Mouse (Mus musculus) liver, adult 2 months (tissue): ENCODE data around the gene Dedd2. TPM values are rescaled to one million over a fixed set of nuclear protein-coding genes. Genes with fewer than 3 reads are reported as not detected.

ENCODE experiments used
- DNase-seq: peaks from one replicate; pipeline ENCODE4 v3.0.0-alpha.2; 2011; ENCODE audit warnings: low read depth, low spot score; ENCODE audit errors: extremely low read depth
- H3K27ac ChIP-seq: fragments of 200-500 bp; replicated peaks from 2 replicates; pipeline ENCODE4 v1.5.1; 2012; ENCODE audit warnings: low read depth, mild to moderate bottlenecking, control low read depth, inconsistent platforms, low read length; ENCODE audit not compliant: insufficient read depth
- H3K27me3 ChIP-seq: fragments of 200-500 bp; 2 replicates; pipeline ENCODE4 v1.6.1; 2012; ENCODE audit warnings: mild to moderate bottlenecking, moderate library complexity, low read length, inconsistent platforms; ENCODE audit not compliant: control insufficient read depth, insufficient read depth
- H3K36me3 ChIP-seq: fragments of 200-500 bp; 2 replicates; pipeline ENCODE4 v1.6.1; 2012; ENCODE audit warnings: low read length, inconsistent platforms; ENCODE audit not compliant: control insufficient read depth, insufficient read depth
- H3K4me1 ChIP-seq: fragments of 200-500 bp; 2 replicates; pipeline ENCODE4 v1.6.1; 2011; ENCODE audit warnings: low read length; ENCODE audit not compliant: control insufficient read depth, insufficient read depth
- H3K4me3 ChIP-seq: fragments of 200-500 bp; 2 replicates; pipeline ENCODE4 v1.5.1; 2011; ENCODE audit warnings: low read depth, mild to moderate bottlenecking, control low read depth, low read length, moderate library complexity; ENCODE audit not compliant: insufficient read depth
- H3K79me2 ChIP-seq: fragments of 200-500 bp; 2 replicates; pipeline ENCODE4 v1.6.1; 2012; ENCODE audit warnings: inconsistent platforms, mild to moderate bottlenecking, low read length, moderate library complexity; ENCODE audit not compliant: control insufficient read depth, insufficient read depth
- H3K9ac ChIP-seq: fragments of 200-500 bp; 2 replicates; pipeline ENCODE4 v1.6.1; 2012; ENCODE audit warnings: low read depth, mild to moderate bottlenecking, control low read depth, inconsistent platforms, low read length
- CTCF ChIP-seq: fragments of 200-500 bp; IDR thresholded peaks from 2 replicates; pipeline ENCODE4 v1.5.1; 2011; ENCODE audit warnings: low read depth, low read length, control low read depth
- POLR2A ChIP-seq: fragments of 200-500 bp; IDR thresholded peaks from 2 replicates; pipeline ENCODE4 v1.6.1; 2011; ENCODE audit warnings: low read length, control low read depth; ENCODE audit not compliant: insufficient read depth; ENCODE audit errors: extremely low read depth
- WGBS: fragments of 180-500 bp; shearing (Covaris S2); methylation state at CpG from one replicate; pipeline ENCODE4 v1.1.7; 2018; 5-methylcytosine and 5-hydroxymethylcytosine counted together
- polyA plus RNA-seq: library from polyadenylated mRNA; depleted of rRNA; stranded (reverse); fragments of >200 nt; gene quantifications from 2 replicates; pipeline ENCODE4 v1.2.3, GENCODE M21; 2012
- total RNA-seq: library from RNA; depleted of rRNA; stranded (reverse); fragments of >200 nt; gene quantifications from 2 replicates; pipeline ENCODE4 v1.2.3, GENCODE M21; 2014

Gene Dedd2
- total and polyA plus RNA-seq, 2 experiments = 20.2 to 27.9 TPM

- 27% methylated on average over 21 of the region's 21 CpGs for WGBS
- no peaks in the 10 kb centered on the region for H3K79me2 ChIP-seq
- H3K4me1 ChIP-seq = no peaks in the 10 kb centered on the region
- H3K9ac ChIP-seq = no peak overlapping the region
- H3K27me3 ChIP-seq = peaks cover 14% of the 10 kb centered on the region
- no peak overlapping the region for H3K4me3 ChIP-seq
- no peak overlapping the region for H3K27ac ChIP-seq
- DNase-seq = no peak
- no peaks in the 10 kb centered on the region for H3K36me3 ChIP-seq
- TF ChIP-seq CTCF = no peak
- no peak for TF ChIP-seq POLR2A
Observed at GRCm38 (mm10) chr7:25181814-25182213, 38.6 kb downstream of the Dedd2 start.

- WGBS = 5% methylated on average over 15 of the region's 15 CpGs
- H3K79me2 ChIP-seq = no peaks in the 10 kb centered on the region
- H3K9ac ChIP-seq = no peak overlapping the region
- H3K27ac ChIP-seq = no peak overlapping the region
- peaks cover 15% of the 10 kb centered on the region for H3K27me3 ChIP-seq
- peak; percentile 74 for TF ChIP-seq CTCF
- no peak for TF ChIP-seq POLR2A
- H3K4me1 ChIP-seq = no peaks in the 10 kb centered on the region
- no peak overlapping the region for H3K4me3 ChIP-seq
- H3K36me3 ChIP-seq = no peaks in the 10 kb centered on the region
- DNase-seq = no peak
Observed at GRCm38 (mm10) chr7:25181331-25181790, 39.1 kb downstream of the Dedd2 start.

GRCm38 (mm10) chr7:25180512-25180911, 39.9 kb downstream of the Dedd2 start:
- no peaks in the 10 kb centered on the region for H3K79me2 ChIP-seq
- H3K4me3 ChIP-seq = no peak overlapping the region
- H3K27ac ChIP-seq = no peak overlapping the region
- H3K9ac ChIP-seq = no peak overlapping the region
- DNase-seq = no peak
- WGBS = 17% methylated on average over 6 of the region's 6 CpGs
- no peaks in the 10 kb centered on the region for H3K36me3 ChIP-seq
- H3K4me1 ChIP-seq = no peaks in the 10 kb centered on the region
- no peak for TF ChIP-seq POLR2A
- no peak for TF ChIP-seq CTCF
- peaks cover 15% of the 10 kb centered on the region for H3K27me3 ChIP-seq

- H3K4me3 ChIP-seq = peak within 1 kb of the TSS; percentile 22; the same call in 1 of the 2 replicates
- H3K9ac ChIP-seq = 0 out of 2 replicates have a peak within 1 kb of the TSS, but pooled peaks have one; percentile 30
- TF ChIP-seq CTCF (peak; percentile 30; the same call in 1 of the 2 replicates), POLR2A (no peak)
- 2% methylated on average over 51 of the region's 56 CpGs for WGBS
- H3K79me2 ChIP-seq = no peaks in the 10 kb centered on the region
- H3K27me3 ChIP-seq = peaks cover 15% of the 10 kb centered on the region
- no peaks in the 10 kb centered on the region for H3K36me3 ChIP-seq
- DNase-seq = no peak
- no peak within 1 kb of the TSS for H3K27ac ChIP-seq
- H3K4me1 ChIP-seq = no peaks in the 10 kb centered on the region
Observed at GRCm38 (mm10) chr7:25179606-25180161, 40.7 kb downstream of the Dedd2 start, which contains the start of gene Pou2f2. TSS of gene Pou2f2 (minus strand) at chr7:25179726.

DNA sequence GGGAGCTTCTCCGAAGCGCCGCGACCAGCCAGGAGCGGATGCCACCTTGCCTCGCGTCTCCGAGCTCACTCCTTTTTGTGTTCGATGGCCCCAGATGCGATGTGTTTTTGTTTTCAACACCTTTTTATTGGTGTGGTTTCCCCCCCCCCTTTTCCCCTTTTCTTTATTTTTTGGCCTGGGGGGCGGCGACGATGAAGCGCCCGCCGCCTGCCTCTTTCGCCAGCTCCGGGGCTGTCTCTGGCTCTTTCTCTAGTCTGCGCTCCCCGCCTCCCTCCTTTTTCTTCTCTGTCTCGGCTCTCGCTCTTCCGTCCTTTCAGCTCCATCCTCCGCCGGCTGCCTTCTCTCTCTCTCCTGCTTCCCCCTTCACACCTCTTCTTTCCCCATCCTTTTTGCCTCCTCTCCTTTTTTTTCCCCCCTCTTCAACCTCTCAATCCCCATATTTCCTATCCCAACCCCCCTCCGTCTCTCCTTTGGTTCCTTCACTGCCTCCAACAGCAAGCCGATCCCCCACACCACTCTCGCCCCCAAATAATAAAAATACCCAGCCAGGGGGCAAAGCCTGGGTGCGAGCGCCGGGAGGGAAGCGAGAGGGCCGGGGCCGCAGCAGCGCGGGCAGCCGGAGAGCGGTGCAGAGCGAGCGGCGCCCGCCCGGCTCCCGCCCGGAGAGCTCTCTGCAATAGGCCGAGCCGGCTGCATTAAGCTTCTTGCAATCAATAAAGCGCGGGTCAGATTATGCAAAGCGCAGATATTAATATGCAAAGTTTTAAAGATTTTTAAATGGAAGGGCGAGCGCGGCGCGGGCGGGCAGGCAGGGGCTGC, 41.4 kb downstream of the Dedd2 start:
- TF ChIP-seq POLR2A (no peak), CTCF (no peak)
- DNase-seq = no peak
- H3K27me3 ChIP-seq = peaks cover 15% of the 10 kb centered on the region
- H3K27ac ChIP-seq = no peak overlapping the region
- no peak overlapping the region for H3K9ac ChIP-seq
- H3K4me1 ChIP-seq = no peaks in the 10 kb centered on the region
- H3K4me3 ChIP-seq = no peak overlapping the region; the same call in 1 of the 2 replicates
- no peaks in the 10 kb centered on the region for H3K36me3 ChIP-seq
- WGBS = 4% methylated on average over 56 of the region's 56 CpGs
- H3K79me2 ChIP-seq = no peaks in the 10 kb centered on the region
